Mouse (Mus musculus): Measurements from ENCODE around the gene Zp1. TPM values are rescaled to one million over a fixed set of nuclear protein-coding genes. Genes with fewer than 3 reads are reported as not detected.

Gene Zp1
- total and polyA plus RNA-seq, 2 experiments = not detected

GRCm38 (mm10) chr19:10946506-10946905 lies 26.1 kb upstream of the Zp1 start:
- peaks cover 8% of the 10 kb centered on the region; the same call in 1 of the 2 replicates for H3K79me2 ChIP-seq (ENCODE audit: control insufficient read depth, insufficient read depth, low read length)
- peaks cover 5% of the 10 kb centered on the region; the same call in 1 of the 2 replicates for H3K36me3 ChIP-seq (ENCODE audit: control insufficient read depth, insufficient read depth, low read length)
- no peak for DNase-seq (ENCODE audit: extremely low read depth, low read depth, low spot score)
- peak overlapping the region; percentile 58; the same call in 1 of the 2 replicates for H3K9ac ChIP-seq (ENCODE audit: low read depth, low read length)
- H3K4me3 ChIP-seq (ENCODE audit: insufficient read depth, low read depth, low read length) = no peak overlapping the region
- peaks cover 9% of the 10 kb centered on the region for H3K4me1 ChIP-seq (ENCODE audit: control insufficient read depth, insufficient read depth, low read length)
- TF ChIP-seq CTCF (IDR thresholded peaks at IDR 0.05; ENCODE audit: low read depth, low read length) (no peak), POLR2A (IDR thresholded peaks at IDR 0.05; ENCODE audit: extremely low read depth, insufficient read depth, low read length) (no peak)
- 49% methylated on average over 3 of the region's 3 CpGs for WGBS
- no peaks in the 10 kb centered on the region for H3K27me3 ChIP-seq (ENCODE audit: control insufficient read depth, insufficient read depth, low read length)
- no peak overlapping the region for H3K27ac ChIP-seq (replicated peaks; ENCODE audit: insufficient read depth, low read depth, low read length)

DNA sequence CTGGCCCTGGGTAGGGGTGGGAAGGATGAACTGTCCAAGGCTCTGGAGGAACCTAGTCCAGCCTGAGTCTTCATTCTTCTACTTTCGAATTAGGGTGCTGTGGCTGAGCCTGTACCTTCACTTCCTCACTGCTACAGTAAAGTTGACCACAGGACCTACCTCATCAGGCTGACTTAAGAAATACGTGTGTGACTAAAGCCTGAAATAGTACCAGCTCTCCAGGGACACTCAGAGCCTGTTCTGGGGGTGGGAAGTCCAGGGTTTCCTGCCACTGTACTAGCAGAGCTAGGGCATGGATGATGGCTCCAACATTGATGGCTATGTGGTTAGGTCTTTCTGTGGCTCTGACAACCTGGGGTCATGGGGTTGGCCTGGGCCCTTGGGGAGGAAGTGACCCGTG lies 23.5 kb upstream of the Zp1 start:
- no peak overlapping the region for H3K27ac ChIP-seq (replicated peaks; ENCODE audit: insufficient read depth, low read depth, low read length)
- no peak for TF ChIP-seq POLR2A (IDR thresholded peaks at IDR 0.05; ENCODE audit: extremely low read depth, insufficient read depth, low read length)
- no peak for TF ChIP-seq CTCF (IDR thresholded peaks at IDR 0.05; ENCODE audit: low read depth, low read length)
- no peak overlapping the region for H3K4me3 ChIP-seq (ENCODE audit: insufficient read depth, low read depth, low read length)
- no peak for DNase-seq (ENCODE audit: extremely low read depth, low read depth, low spot score)
- 85% methylated on average over 3 of the region's 3 CpGs for WGBS
- H3K4me1 ChIP-seq (ENCODE audit: control insufficient read depth, insufficient read depth, low read length) = peaks cover 9% of the 10 kb centered on the region
- H3K36me3 ChIP-seq (ENCODE audit: control insufficient read depth, insufficient read depth, low read length) = peaks cover 5% of the 10 kb centered on the region; the same call in 1 of the 2 replicates
- no peaks in the 10 kb centered on the region for H3K27me3 ChIP-seq (ENCODE audit: control insufficient read depth, insufficient read depth, low read length)
- H3K79me2 ChIP-seq (ENCODE audit: control insufficient read depth, insufficient read depth, low read length) = peaks cover 8% of the 10 kb centered on the region; the same call in 1 of the 2 replicates
- H3K9ac ChIP-seq (ENCODE audit: low read depth, low read length) = no peak overlapping the region

DNA sequence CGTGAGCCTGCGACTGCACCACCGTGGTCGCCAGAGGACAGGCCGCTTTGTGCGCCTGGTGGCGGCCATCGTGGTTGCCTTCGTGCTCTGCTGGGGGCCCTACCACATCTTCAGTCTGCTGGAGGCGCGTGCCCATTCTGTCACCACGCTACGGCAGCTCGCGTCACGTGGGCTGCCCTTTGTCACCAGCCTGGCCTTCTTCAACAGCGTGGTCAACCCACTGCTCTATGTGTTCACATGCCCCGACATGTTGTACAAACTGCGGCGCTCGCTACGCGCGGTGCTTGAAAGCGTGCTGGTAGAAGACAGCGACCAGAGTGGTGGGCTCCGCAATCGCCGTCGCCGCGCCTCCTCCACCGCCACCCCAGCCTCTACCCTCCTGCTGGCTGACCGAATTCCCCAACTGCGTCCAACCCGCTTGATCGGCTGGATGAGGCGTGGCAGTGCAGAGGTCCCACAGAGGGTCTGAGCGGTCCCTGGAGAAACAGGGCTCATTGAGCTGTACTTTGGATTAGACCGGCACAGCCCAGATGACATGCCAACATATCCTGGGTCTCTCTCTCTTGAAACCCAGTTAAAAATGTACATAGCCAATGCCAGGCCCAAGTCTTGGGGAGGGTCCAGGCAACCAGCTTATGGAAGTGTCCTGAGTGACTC lies 20.5 kb upstream of the Zp1 start:
- no peaks in the 10 kb centered on the region for H3K79me2 ChIP-seq (ENCODE audit: control insufficient read depth, insufficient read depth, low read length)
- TF ChIP-seq POLR2A (IDR thresholded peaks at IDR 0.05; ENCODE audit: extremely low read depth, insufficient read depth, low read length) = no peak
- TF ChIP-seq CTCF (IDR thresholded peaks at IDR 0.05; ENCODE audit: low read depth, low read length) = no peak
- H3K9ac ChIP-seq (ENCODE audit: low read depth, low read length) = no peak overlapping the region
- no peak overlapping the region for H3K27ac ChIP-seq (replicated peaks; ENCODE audit: insufficient read depth, low read depth, low read length)
- H3K36me3 ChIP-seq (ENCODE audit: control insufficient read depth, insufficient read depth, low read length) = peaks cover 5% of the 10 kb centered on the region; the same call in 1 of the 2 replicates
- no peaks in the 10 kb centered on the region for H3K4me1 ChIP-seq (ENCODE audit: control insufficient read depth, insufficient read depth, low read length)
- peak overlapping the region; percentile 8; the same call in 1 of the 2 replicates for H3K4me3 ChIP-seq (ENCODE audit: insufficient read depth, low read depth, low read length)
- WGBS = 21% methylated on average over 40 of the region's 40 CpGs
- peak; percentile 20 for DNase-seq (ENCODE audit: extremely low read depth, low read depth, low spot score)
- H3K27me3 ChIP-seq (ENCODE audit: control insufficient read depth, insufficient read depth, low read length) = no peaks in the 10 kb centered on the region

DNA sequence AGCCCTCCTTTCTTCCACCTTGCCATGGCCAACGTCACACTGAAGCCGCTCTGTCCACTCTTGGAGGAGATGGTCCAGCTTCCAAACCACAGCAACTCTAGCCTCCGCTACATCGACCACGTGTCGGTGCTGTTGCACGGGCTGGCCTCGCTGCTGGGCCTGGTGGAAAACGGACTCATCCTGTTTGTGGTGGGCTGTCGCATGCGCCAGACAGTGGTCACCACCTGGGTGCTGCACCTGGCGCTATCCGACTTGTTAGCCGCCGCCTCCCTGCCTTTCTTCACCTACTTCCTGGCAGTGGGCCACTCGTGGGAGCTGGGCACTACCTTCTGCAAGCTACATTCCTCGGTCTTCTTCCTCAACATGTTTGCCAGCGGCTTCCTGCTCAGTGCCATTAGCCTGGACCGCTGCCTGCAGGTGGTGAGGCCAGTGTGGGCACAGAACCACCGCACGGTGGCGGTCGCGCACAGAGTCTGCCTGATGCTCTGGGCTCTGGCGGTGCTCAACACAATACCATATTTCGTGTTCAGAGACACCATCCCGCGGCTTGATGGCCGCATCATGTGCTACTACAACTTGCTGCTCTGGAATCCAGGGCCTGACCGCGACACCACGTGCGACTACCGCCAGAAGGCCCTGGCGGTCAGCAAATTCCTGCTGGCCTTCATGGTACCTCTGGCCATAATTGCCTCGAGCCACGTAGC lies 19.8 kb upstream of the Zp1 start:
- H3K79me2 ChIP-seq (ENCODE audit: control insufficient read depth, insufficient read depth, low read length) = no peaks in the 10 kb centered on the region
- H3K36me3 ChIP-seq (ENCODE audit: control insufficient read depth, insufficient read depth, low read length) = peaks cover 5% of the 10 kb centered on the region; the same call in 1 of the 2 replicates
- 25% methylated on average over 37 of the region's 37 CpGs for WGBS
- H3K27me3 ChIP-seq (ENCODE audit: control insufficient read depth, insufficient read depth, low read length) = no peaks in the 10 kb centered on the region
- H3K4me3 ChIP-seq (ENCODE audit: insufficient read depth, low read depth, low read length) = peak overlapping the region; percentile 8; the same call in 1 of the 2 replicates
- peak; percentile 94 for TF ChIP-seq CTCF (IDR thresholded peaks at IDR 0.05; ENCODE audit: low read depth, low read length)
- no peak for TF ChIP-seq POLR2A (IDR thresholded peaks at IDR 0.05; ENCODE audit: extremely low read depth, insufficient read depth, low read length)
- no peaks in the 10 kb centered on the region for H3K4me1 ChIP-seq (ENCODE audit: control insufficient read depth, insufficient read depth, low read length)
- H3K9ac ChIP-seq (ENCODE audit: low read depth, low read length) = no peak overlapping the region
- H3K27ac ChIP-seq (replicated peaks; ENCODE audit: insufficient read depth, low read depth, low read length) = no peak overlapping the region
- peak; percentile 43 for DNase-seq (ENCODE audit: extremely low read depth, low read depth, low spot score)

DNA sequence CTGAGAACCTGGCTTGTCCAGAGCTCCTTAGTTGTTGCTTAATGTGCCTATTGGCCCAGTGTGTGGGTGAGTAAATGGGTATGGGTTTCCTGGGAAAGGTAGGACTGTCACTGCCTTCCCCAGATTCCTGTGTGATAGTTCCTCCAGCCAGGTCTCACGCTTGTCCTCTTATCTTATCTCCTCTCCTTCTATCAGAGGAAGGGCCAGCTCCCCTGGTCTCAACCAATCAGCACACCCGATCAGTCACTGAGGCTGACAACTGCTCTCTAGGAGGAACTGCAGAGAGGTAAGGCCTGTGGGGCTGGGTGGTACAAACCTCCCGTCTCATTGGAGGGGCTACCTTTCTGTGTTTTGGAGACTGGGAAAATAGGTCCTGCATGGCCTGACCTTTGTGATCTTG lies 18.3 kb upstream of the Zp1 start:
- H3K27me3 ChIP-seq (ENCODE audit: control insufficient read depth, insufficient read depth, low read length) = no peaks in the 10 kb centered on the region
- no peak overlapping the region for H3K9ac ChIP-seq (ENCODE audit: low read depth, low read length)
- no peak overlapping the region for H3K4me3 ChIP-seq (ENCODE audit: insufficient read depth, low read depth, low read length)
- no peaks in the 10 kb centered on the region for H3K4me1 ChIP-seq (ENCODE audit: control insufficient read depth, insufficient read depth, low read length)
- TF ChIP-seq CTCF (IDR thresholded peaks at IDR 0.05; ENCODE audit: low read depth, low read length) = no peak
- TF ChIP-seq POLR2A (IDR thresholded peaks at IDR 0.05; ENCODE audit: extremely low read depth, insufficient read depth, low read length) = no peak
- H3K36me3 ChIP-seq (ENCODE audit: control insufficient read depth, insufficient read depth, low read length) = no peaks in the 10 kb centered on the region; the same call in 1 of the 2 replicates
- H3K79me2 ChIP-seq (ENCODE audit: control insufficient read depth, insufficient read depth, low read length) = no peaks in the 10 kb centered on the region
- no peak for DNase-seq (ENCODE audit: extremely low read depth, low read depth, low spot score)
- no peak overlapping the region for H3K27ac ChIP-seq (replicated peaks; ENCODE audit: insufficient read depth, low read depth, low read length)
- 60% methylated on average over 3 of the region's 3 CpGs for WGBS
